Mouse (Mus musculus): ENCODE measurements around the gene Atp10b. TPM values are rescaled to one million over a fixed set of nuclear protein-coding genes. Genes with fewer than 3 reads are reported as not detected.
A peak's percentile ranks its signal among the peaks of the same experiment; 100 is the strongest.
"Not testable (repeated sequence)": the region's sequence is repeated elsewhere in the genome, so short reads cannot be mapped to it uniquely, and the experiment has no call there.

Gene Atp10b
- polyA plus RNA-seq (2015; fragmentation: Nextera tagmentation; extraction: Ambion mirVana) = 2.1 and 2.3 TPM in 2 replicates

DNA sequence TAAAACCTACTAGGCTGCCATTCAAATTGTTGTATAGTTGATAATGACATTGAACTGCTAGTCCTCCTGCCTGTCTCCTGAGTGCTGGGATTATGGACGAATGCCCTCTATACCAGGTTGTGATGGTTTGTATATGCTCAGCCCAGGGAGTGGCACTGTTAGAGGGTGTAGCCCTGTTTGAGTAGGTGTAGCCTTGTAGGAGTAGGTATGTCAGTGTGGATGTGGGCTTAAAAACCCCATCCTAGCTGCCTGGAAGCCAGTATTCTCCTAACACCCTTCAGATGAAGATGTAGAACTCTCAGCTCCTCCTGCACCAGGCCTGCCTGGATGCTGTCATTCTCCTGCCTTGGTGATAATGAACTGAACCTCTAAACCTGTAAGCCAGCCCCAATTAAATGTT lies at the start of gene Atp10b:
Atp10b (plus strand) TSS at position 301 of the 400 bp plus-strand sequence.
- DNase-seq (ENCODE audit: low spot score) = no peak
- Histone ChIP-seq H3K27ac (replicated peaks) (no peak within 1 kb of the TSS), H3K4me1 (replicated peaks; ENCODE audit: control insufficient read depth, insufficient read depth) (no peaks in the 10 kb centered on the region), H3K9ac (ENCODE audit: low read length) (no peak within 1 kb of the TSS), H3K36me3 (ENCODE audit: control insufficient read depth, insufficient read depth, low read length) (no peaks in the 10 kb centered on the region), H3K4me3 (ENCODE audit: low read depth, low read length) (no peak within 1 kb of the TSS), H3K4me2 (replicated peaks; ENCODE audit: low read depth) (no peak within 1 kb of the TSS), H3K9me3 (ENCODE audit: control insufficient read depth, low read length) (no peaks in the 10 kb centered on the region), H3K27me3 (ENCODE audit: control insufficient read depth, insufficient read depth, low read length) (no peaks in the 10 kb centered on the region)
- no peak for TF ChIP-seq EP300 (optimal IDR thresholded peaks at IDR 0.05)
- WGBS = 48% methylated on average over 1 of the region's 1 CpGs
- no peak for ATAC-seq (ENCODE audit: low FRiP score, low TSS enrichment)

- Histone ChIP-seq H3K4me1 (replicated peaks; ENCODE audit: control insufficient read depth, insufficient read depth) (no peaks in the 10 kb centered on the region), H3K4me3 (ENCODE audit: low read depth, low read length) (no peak overlapping the region), H3K36me3 (ENCODE audit: control insufficient read depth, insufficient read depth, low read length) (no peaks in the 10 kb centered on the region), H3K4me2 (replicated peaks; ENCODE audit: low read depth) (no peak overlapping the region), H3K9me3 (ENCODE audit: control insufficient read depth, low read length) (no peaks in the 10 kb centered on the region), H3K9ac (ENCODE audit: low read length) (no peak overlapping the region), H3K27ac (replicated peaks) (no peak overlapping the region), H3K27me3 (ENCODE audit: control insufficient read depth, insufficient read depth, low read length) (no peaks in the 10 kb centered on the region)
- 36% methylated on average over 1 of the region's 1 CpGs for WGBS
- TF ChIP-seq EP300 (optimal IDR thresholded peaks at IDR 0.05) = no peak
- TF ChIP-seq CTCF (IDR thresholded peaks at IDR 0.05; ENCODE audit: low read depth) = peak; percentile 22; the same call in 1 of the 2 replicates
- no peak for DNase-seq (ENCODE audit: low spot score)
- ATAC-seq (ENCODE audit: low FRiP score, low TSS enrichment) = no peak
Observed at GRCm38 (mm10) chr11:43101357-43101756, 48.3 kb upstream of the Atp10b start.

- TF ChIP-seq EP300 (optimal IDR thresholded peaks at IDR 0.05) (no peak), CTCF (IDR thresholded peaks at IDR 0.05; ENCODE audit: low read depth) (no peak)
- Histone ChIP-seq H3K4me1 (replicated peaks; ENCODE audit: control insufficient read depth, insufficient read depth) (no peaks in the 10 kb centered on the region), H3K4me3 (ENCODE audit: low read depth, low read length) (no peak overlapping the region), H3K9ac (ENCODE audit: low read length) (no peak overlapping the region), H3K4me2 (replicated peaks; ENCODE audit: low read depth) (no peak overlapping the region), H3K27me3 (ENCODE audit: control insufficient read depth, insufficient read depth, low read length) (no peaks in the 10 kb centered on the region), H3K27ac (replicated peaks) (no peak overlapping the region), H3K9me3 (ENCODE audit: control insufficient read depth, low read length) (no peaks in the 10 kb centered on the region), H3K36me3 (ENCODE audit: control insufficient read depth, insufficient read depth, low read length) (no peaks in the 10 kb centered on the region)
- DNase-seq (ENCODE audit: low spot score) = peak; percentile 59
- WGBS = 55% methylated on average over 4 of the region's 4 CpGs
- ATAC-seq (ENCODE audit: low FRiP score, low TSS enrichment) = peak; percentile 94
Observed at GRCm38 (mm10) chr11:43125908-43126477, 23.7 kb upstream of the Atp10b start.

DNA sequence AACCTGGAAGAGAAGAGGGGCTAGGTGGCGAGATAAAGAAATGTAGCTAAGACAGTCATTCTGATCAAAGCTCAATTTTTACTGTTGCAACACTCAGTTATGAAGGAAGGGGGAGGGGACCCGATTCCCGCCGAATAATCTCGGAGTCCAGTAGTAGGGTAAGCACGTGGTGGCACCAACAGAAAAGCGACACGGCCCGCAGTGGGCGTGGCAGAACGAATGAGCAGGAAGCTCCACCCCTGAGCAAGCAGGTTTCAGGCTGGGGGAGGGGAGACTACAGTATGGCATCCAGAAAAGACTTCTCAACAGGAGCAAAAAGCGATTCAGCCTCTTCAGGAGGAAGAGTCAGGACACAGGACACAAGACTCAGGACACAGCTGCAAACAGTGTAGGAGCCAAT lies 23.1 kb upstream of the Atp10b start:
- not testable (repeated sequence) for H3K4me2 ChIP-seq (replicated peaks; ENCODE audit: low read depth)

DNA sequence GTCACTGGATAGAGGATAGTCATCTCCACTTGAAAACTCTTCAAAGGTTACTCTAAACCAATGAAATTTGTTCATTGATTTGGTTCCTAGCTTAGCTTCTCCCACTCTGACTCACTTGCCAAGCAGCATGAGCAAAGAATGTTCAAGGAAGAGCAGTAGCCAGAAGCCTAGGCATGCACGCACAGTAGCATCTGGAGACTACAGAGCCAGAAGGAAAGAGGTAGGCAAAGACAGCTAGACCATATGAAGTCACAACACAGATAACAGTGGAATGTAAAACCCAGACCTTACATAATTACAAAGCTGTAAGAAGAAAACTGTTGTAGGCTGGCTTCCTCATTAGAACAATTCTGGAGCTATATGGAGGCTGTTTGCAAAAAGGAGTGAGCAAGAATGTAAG lies 8.4 kb upstream of the Atp10b start:
- Histone ChIP-seq H3K36me3 (ENCODE audit: control insufficient read depth, insufficient read depth, low read length) (no peaks in the 10 kb centered on the region), H3K4me1 (replicated peaks; ENCODE audit: control insufficient read depth, insufficient read depth) (no peaks in the 10 kb centered on the region), H3K4me2 (replicated peaks; ENCODE audit: low read depth) (no peak overlapping the region), H3K4me3 (ENCODE audit: low read depth, low read length) (no peak overlapping the region), H3K9ac (ENCODE audit: low read length) (no peak overlapping the region), H3K27ac (replicated peaks) (no peak overlapping the region), H3K9me3 (ENCODE audit: control insufficient read depth, low read length) (no peaks in the 10 kb centered on the region), H3K27me3 (ENCODE audit: control insufficient read depth, insufficient read depth, low read length) (no peaks in the 10 kb centered on the region)
- no peak for TF ChIP-seq EP300 (optimal IDR thresholded peaks at IDR 0.05)
- no peak for TF ChIP-seq CTCF (IDR thresholded peaks at IDR 0.05; ENCODE audit: low read depth)
- ATAC-seq (ENCODE audit: low FRiP score, low TSS enrichment) (no peak), DNase-seq (ENCODE audit: low spot score) (no peak)
- 96% methylated on average over 1 of the region's 1 CpGs for WGBS

More for the DNA sequence above, 23.1 kb upstream of the Atp10b start:
- not testable (repeated sequence) for H3K4me3 ChIP-seq (ENCODE audit: low read depth, low read length); H3K9me3 ChIP-seq (ENCODE audit: control insufficient read depth, low read length); H3K36me3 ChIP-seq (ENCODE audit: control insufficient read depth, insufficient read depth, low read length); H3K9ac ChIP-seq (ENCODE audit: low read length); H3K27me3 ChIP-seq (ENCODE audit: control insufficient read depth, insufficient read depth, low read length); H3K27ac ChIP-seq (replicated peaks); H3K4me1 ChIP-seq (replicated peaks; ENCODE audit: control insufficient read depth, insufficient read depth)
- WGBS = 58% methylated on average over 11 of the region's 12 CpGs
- peak; percentile 73 for ATAC-seq (ENCODE audit: low FRiP score, low TSS enrichment)
- DNase-seq (ENCODE audit: low spot score) = peak; percentile 58

DNA sequence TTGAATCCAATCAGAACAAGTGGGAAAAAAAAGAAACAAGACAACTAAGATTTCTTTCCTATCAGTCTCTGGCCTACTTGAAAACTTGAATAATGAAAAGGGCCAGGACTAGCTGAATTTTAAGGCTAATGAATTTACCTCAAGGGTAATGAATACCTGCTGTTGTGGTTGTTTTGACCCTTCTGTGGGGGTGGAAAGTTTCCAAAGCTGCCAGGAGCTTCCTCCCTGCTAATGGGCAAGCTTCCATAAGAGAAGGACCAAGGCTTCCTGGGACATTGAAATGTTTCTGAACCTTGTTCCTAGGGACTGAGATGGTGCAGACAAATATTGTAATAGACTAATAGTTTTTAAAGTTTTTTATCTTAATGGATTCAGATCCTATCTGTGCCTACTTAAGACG lies 6.9 kb upstream of the Atp10b start:
- H3K4me2 ChIP-seq (replicated peaks; ENCODE audit: low read depth) = no peak overlapping the region
- 62% methylated on average over 1 of the region's 1 CpGs for WGBS

More for the DNA sequence above, 6.9 kb upstream of the Atp10b start:
- no peaks in the 10 kb centered on the region for H3K36me3 ChIP-seq (ENCODE audit: control insufficient read depth, insufficient read depth, low read length)
- H3K4me1 ChIP-seq (replicated peaks; ENCODE audit: control insufficient read depth, insufficient read depth) = no peaks in the 10 kb centered on the region
- DNase-seq (ENCODE audit: low spot score) = no peak
- no peak for ATAC-seq (ENCODE audit: low FRiP score, low TSS enrichment)
- no peak overlapping the region for H3K27ac ChIP-seq (replicated peaks)
- H3K9ac ChIP-seq (ENCODE audit: low read length) = no peak overlapping the region
- no peaks in the 10 kb centered on the region for H3K27me3 ChIP-seq (ENCODE audit: control insufficient read depth, insufficient read depth, low read length)
- TF ChIP-seq CTCF (IDR thresholded peaks at IDR 0.05; ENCODE audit: low read depth) (no peak), EP300 (optimal IDR thresholded peaks at IDR 0.05) (no peak)
- H3K4me3 ChIP-seq (ENCODE audit: low read depth, low read length) = no peak overlapping the region
- no peaks in the 10 kb centered on the region for H3K9me3 ChIP-seq (ENCODE audit: control insufficient read depth, low read length)

Data from stomach, postnatal 0 days (tissue).